Mouse (Mus musculus): ENCODE measurements around the gene Eif3k. TPM values are rescaled to one million over a fixed set of nuclear protein-coding genes. Genes with fewer than 3 reads are reported as not detected.
A peak's percentile ranks its signal among the peaks of the same experiment; 100 is the strongest.

Gene Eif3k
- polyA plus RNA-seq, 1 experiment from 2014 or later = 458 TPM

DNA sequence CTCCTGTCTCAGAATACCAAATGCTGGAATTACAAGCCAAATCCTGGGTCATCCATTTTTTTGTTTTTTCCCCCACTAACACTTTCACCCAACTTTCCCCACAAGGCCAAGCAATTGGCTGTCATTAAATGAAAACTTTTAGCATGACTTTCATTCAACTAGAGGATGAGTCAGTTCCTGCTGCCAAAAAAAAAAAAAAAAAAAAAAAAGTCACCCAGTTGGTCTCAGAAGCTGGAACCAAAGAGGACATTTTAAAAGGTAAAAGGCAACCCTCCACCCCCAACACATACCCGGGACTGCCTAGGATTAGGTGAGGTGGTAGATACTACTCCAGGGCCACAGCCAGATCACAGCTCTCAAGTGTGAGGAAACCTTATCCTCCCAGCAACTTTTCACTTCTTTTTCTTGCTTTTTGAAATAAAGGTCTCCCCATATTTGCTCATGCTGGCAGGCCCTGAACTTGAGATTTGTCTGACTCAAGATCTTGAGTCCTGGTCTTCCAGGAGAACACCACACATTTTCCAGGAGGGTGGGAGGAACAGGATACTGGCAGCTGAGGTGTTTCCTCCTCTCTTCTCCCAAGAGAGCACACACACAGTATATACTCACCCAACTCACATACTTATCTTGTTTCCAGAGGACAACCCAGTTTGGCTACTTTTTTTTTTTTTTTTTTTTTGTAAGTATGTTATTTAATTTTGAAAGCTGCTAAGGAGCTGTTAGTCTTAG, 23.5 kb downstream of the Eif3k start:
- Histone ChIP-seq H3K4me1 (ENCODE audit: control insufficient read depth, insufficient read depth, low read length) (peaks cover 53% of the 10 kb centered on the region), H3K27ac (ENCODE audit: low read depth, low read length) (peak overlapping the region; percentile 51; the same call in 1 of the 2 replicates), H3K4me2 (replicated peaks; ENCODE audit: low read depth, low read length) (peak overlapping the region; percentile 90; the same call in 1 of the 2 replicates), H3K9me3 (ENCODE audit: control insufficient read depth, low read length) (no peaks in the 10 kb centered on the region), H3K9ac (ENCODE audit: low read depth, low read length) (no peak overlapping the region), H3K36me3 (ENCODE audit: control insufficient read depth, insufficient read depth, low read length) (no peaks in the 10 kb centered on the region), H3K4me3 (ENCODE audit: low read length) (no peak overlapping the region), H3K27me3 (ENCODE audit: control insufficient read depth, insufficient read depth, low read length) (no peaks in the 10 kb centered on the region)
- ATAC-seq (ENCODE audit: low FRiP score, low TSS enrichment) = no peak
- 56% methylated on average over 1 of the region's 1 CpGs for WGBS

GRCm38 (mm10) chr7:28957286-28957685, 24.4 kb downstream of the Eif3k start:
- peaks cover 60% of the 10 kb centered on the region for H3K4me1 ChIP-seq (ENCODE audit: control insufficient read depth, insufficient read depth, low read length)
- no peak overlapping the region for H3K4me3 ChIP-seq (ENCODE audit: low read length)
- H3K4me2 ChIP-seq (replicated peaks; ENCODE audit: low read depth, low read length) = no peak overlapping the region
- no peak for ATAC-seq (ENCODE audit: low FRiP score, low TSS enrichment)
- no peaks in the 10 kb centered on the region for H3K36me3 ChIP-seq (ENCODE audit: control insufficient read depth, insufficient read depth, low read length)
- WGBS = 65% methylated on average over 6 of the region's 6 CpGs
- H3K9me3 ChIP-seq (ENCODE audit: control insufficient read depth, low read length) = no peaks in the 10 kb centered on the region
- H3K27ac ChIP-seq (ENCODE audit: low read depth, low read length) = no peak overlapping the region
- no peak overlapping the region for H3K9ac ChIP-seq (ENCODE audit: low read depth, low read length)
- H3K27me3 ChIP-seq (ENCODE audit: control insufficient read depth, insufficient read depth, low read length) = no peaks in the 10 kb centered on the region

DNA sequence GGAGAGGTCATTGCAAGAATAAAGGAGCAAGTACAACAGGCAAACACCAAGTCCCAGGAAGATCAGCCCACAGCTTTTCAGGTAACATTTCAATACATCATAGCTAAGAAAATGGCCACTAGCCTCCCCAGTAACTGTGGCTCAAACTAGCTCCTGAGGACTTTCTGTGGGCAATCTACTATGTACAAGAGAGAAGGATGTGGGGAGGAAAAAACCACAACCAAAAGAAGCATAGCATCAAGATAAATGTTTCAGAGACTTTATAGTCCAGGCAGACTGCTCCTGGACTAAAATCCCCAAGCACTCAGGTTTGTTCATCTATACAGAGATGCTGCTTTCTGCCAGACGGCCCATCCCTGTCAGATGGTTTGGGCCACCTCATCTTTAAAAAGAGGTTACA, 25.4 kb downstream of the Eif3k start:
- no peak for ATAC-seq (ENCODE audit: low FRiP score, low TSS enrichment)
- 91% methylated on average over 1 of the region's 1 CpGs for WGBS
- no peaks in the 10 kb centered on the region for H3K9me3 ChIP-seq (ENCODE audit: control insufficient read depth, low read length)

GRCm38 (mm10) chr7:28955295-28955897, 26.3 kb downstream of the Eif3k start:
- H3K9me3 ChIP-seq (ENCODE audit: control insufficient read depth, low read length) = no peaks in the 10 kb centered on the region
- no peak overlapping the region for H3K4me3 ChIP-seq (ENCODE audit: low read length)
- no peaks in the 10 kb centered on the region for H3K27me3 ChIP-seq (ENCODE audit: control insufficient read depth, insufficient read depth, low read length)
- ATAC-seq (ENCODE audit: low FRiP score, low TSS enrichment) = no peak
- no peak overlapping the region for H3K27ac ChIP-seq (ENCODE audit: low read depth, low read length)
- peaks cover 70% of the 10 kb centered on the region for H3K4me1 ChIP-seq (ENCODE audit: control insufficient read depth, insufficient read depth, low read length)
- no peaks in the 10 kb centered on the region; the same call in 1 of the 2 replicates for H3K36me3 ChIP-seq (ENCODE audit: control insufficient read depth, insufficient read depth, low read length)
- no peak overlapping the region for H3K4me2 ChIP-seq (replicated peaks; ENCODE audit: low read depth, low read length)
- no peak overlapping the region for H3K9ac ChIP-seq (ENCODE audit: low read depth, low read length)
- 63% methylated on average over 5 of the region's 5 CpGs for WGBS

More for the DNA sequence above, 25.4 kb downstream of the Eif3k start:
- no peak overlapping the region for H3K9ac ChIP-seq (ENCODE audit: low read depth, low read length)
- H3K27me3 ChIP-seq (ENCODE audit: control insufficient read depth, insufficient read depth, low read length) = no peaks in the 10 kb centered on the region
- H3K4me1 ChIP-seq (ENCODE audit: control insufficient read depth, insufficient read depth, low read length) = peaks cover 69% of the 10 kb centered on the region
- no peak overlapping the region for H3K27ac ChIP-seq (ENCODE audit: low read depth, low read length)
- H3K36me3 ChIP-seq (ENCODE audit: control insufficient read depth, insufficient read depth, low read length) = no peaks in the 10 kb centered on the region
- no peak overlapping the region for H3K4me2 ChIP-seq (replicated peaks; ENCODE audit: low read depth, low read length)
- no peak overlapping the region for H3K4me3 ChIP-seq (ENCODE audit: low read length)

DNA sequence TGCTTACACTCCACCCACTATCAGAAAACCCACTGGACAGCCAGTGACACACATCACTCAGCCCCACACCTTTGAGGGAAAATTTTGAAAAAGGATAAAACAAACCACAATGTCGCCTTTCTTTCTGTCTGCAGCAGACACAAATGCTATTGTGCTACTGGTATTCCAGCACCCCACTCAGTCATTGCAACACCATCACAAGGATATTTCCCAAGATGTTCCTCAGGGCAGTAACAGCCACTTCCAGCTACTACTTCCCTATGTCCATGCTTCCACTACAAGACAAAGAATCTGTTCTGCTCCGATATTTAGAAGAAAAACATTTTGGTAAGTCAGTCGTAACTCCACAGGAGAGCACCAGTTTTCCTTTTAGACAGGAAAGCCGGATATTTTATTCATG, 26.9 kb downstream of the Eif3k start:
- H3K27ac ChIP-seq (ENCODE audit: low read depth, low read length) = no peak overlapping the region
- WGBS = 79% methylated on average over 4 of the region's 4 CpGs

GRCm38 (mm10) chr7:28953476-28954376, 27.9 kb downstream of the Eif3k start:
- no peak overlapping the region for H3K4me3 ChIP-seq (ENCODE audit: low read length)
- ATAC-seq (ENCODE audit: low FRiP score, low TSS enrichment) = peak; percentile 14; the same call in 1 of the 2 replicates

More for the DNA sequence above, 26.9 kb downstream of the Eif3k start:
- Histone ChIP-seq H3K4me3 (ENCODE audit: low read length) (no peak overlapping the region), H3K9ac (ENCODE audit: low read depth, low read length) (no peak overlapping the region), H3K9me3 (ENCODE audit: control insufficient read depth, low read length) (no peaks in the 10 kb centered on the region), H3K4me2 (replicated peaks; ENCODE audit: low read depth, low read length) (no peak overlapping the region), H3K27me3 (ENCODE audit: control insufficient read depth, insufficient read depth, low read length) (no peaks in the 10 kb centered on the region), H3K36me3 (ENCODE audit: control insufficient read depth, insufficient read depth, low read length) (no peaks in the 10 kb centered on the region; the same call in 1 of the 2 replicates), H3K4me1 (ENCODE audit: control insufficient read depth, insufficient read depth, low read length) (peaks cover 68% of the 10 kb centered on the region)
- ATAC-seq (ENCODE audit: low FRiP score, low TSS enrichment) = no peak

DNA sequence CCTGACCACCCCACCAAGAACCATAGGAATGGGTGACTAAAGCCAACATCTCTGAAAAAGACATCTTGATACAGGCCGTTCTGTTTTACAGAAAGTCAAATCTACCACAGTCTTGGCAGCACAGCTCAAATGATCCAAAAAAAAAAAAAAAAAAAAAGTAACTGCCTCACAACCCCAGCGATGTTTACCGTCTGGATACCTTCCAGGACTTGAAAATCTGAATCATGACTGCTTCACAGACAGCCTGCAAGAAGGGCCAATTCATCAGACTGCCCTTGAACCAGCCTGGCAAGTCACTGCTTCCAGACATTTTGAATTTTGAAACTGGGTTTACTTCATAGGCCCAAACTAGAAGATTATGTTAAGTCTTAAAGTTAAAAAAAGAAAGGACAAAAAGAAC, 28.9 kb downstream of the Eif3k start:
- H3K4me1 ChIP-seq (ENCODE audit: control insufficient read depth, insufficient read depth, low read length) = peaks cover 69% of the 10 kb centered on the region
- H3K27me3 ChIP-seq (ENCODE audit: control insufficient read depth, insufficient read depth, low read length) = no peaks in the 10 kb centered on the region
- ATAC-seq (ENCODE audit: low FRiP score, low TSS enrichment) = no peak
- H3K36me3 ChIP-seq (ENCODE audit: control insufficient read depth, insufficient read depth, low read length) = peaks cover 3% of the 10 kb centered on the region; the same call in 1 of the 2 replicates
- WGBS = 13% methylated on average over 3 of the region's 3 CpGs
- H3K27ac ChIP-seq (ENCODE audit: low read depth, low read length) = peak overlapping the region; percentile 78; the same call in 1 of the 2 replicates
- H3K4me3 ChIP-seq (ENCODE audit: low read length) = no peak overlapping the region
- no peaks in the 10 kb centered on the region for H3K9me3 ChIP-seq (ENCODE audit: control insufficient read depth, low read length)
- no peak overlapping the region for H3K9ac ChIP-seq (ENCODE audit: low read depth, low read length)
- H3K4me2 ChIP-seq (replicated peaks; ENCODE audit: low read depth, low read length) = no peak overlapping the region

More at GRCm38 (mm10) chr7:28953476-28954376, 27.9 kb downstream of the Eif3k start:
- no peaks in the 10 kb centered on the region for H3K9me3 ChIP-seq (ENCODE audit: control insufficient read depth, low read length)
- H3K9ac ChIP-seq (ENCODE audit: low read depth, low read length) = no peak overlapping the region
- H3K36me3 ChIP-seq (ENCODE audit: control insufficient read depth, insufficient read depth, low read length) = no peaks in the 10 kb centered on the region; the same call in 1 of the 2 replicates
- peaks cover 68% of the 10 kb centered on the region for H3K4me1 ChIP-seq (ENCODE audit: control insufficient read depth, insufficient read depth, low read length)
- no peak overlapping the region; the same call in 1 of the 2 replicates for H3K4me2 ChIP-seq (replicated peaks; ENCODE audit: low read depth, low read length)
- WGBS = 5% methylated on average over 2 of the region's 2 CpGs
- no peaks in the 10 kb centered on the region for H3K27me3 ChIP-seq (ENCODE audit: control insufficient read depth, insufficient read depth, low read length)
- H3K27ac ChIP-seq (ENCODE audit: low read depth, low read length) = peak overlapping the region; percentile 78

GRCm38 (mm10) chr7:28951764-28952163, 29.9 kb downstream of the Eif3k start:
- Histone ChIP-seq H3K4me2 (replicated peaks; ENCODE audit: low read depth, low read length) (no peak overlapping the region), H3K27ac (ENCODE audit: low read depth, low read length) (peak overlapping the region; percentile 78)

More at GRCm38 (mm10) chr7:28951764-28952163, 29.9 kb downstream of the Eif3k start:
- Histone ChIP-seq H3K36me3 (ENCODE audit: control insufficient read depth, insufficient read depth, low read length) (peaks cover 3% of the 10 kb centered on the region; the same call in 1 of the 2 replicates), H3K4me3 (ENCODE audit: low read length) (no peak overlapping the region), H3K9ac (ENCODE audit: low read depth, low read length) (no peak overlapping the region), H3K27me3 (ENCODE audit: control insufficient read depth, insufficient read depth, low read length) (no peaks in the 10 kb centered on the region), H3K9me3 (ENCODE audit: control insufficient read depth, low read length) (no peaks in the 10 kb centered on the region), H3K4me1 (ENCODE audit: control insufficient read depth, insufficient read depth, low read length) (peaks cover 69% of the 10 kb centered on the region)
- WGBS = 84% methylated on average over 2 of the region's 2 CpGs
- ATAC-seq (ENCODE audit: low FRiP score, low TSS enrichment) = no peak

Measured in kidney, embryonic 14.5 days (tissue).